Mouse (Mus musculus) thymus, postnatal 10 days (tissue): ENCODE measurements at regions not wholly inside any gene's neighbourhood (a gene's known extent, or its start where the extent isn't known, plus 50 kb on each side); places are given as distances from the start of the nearest gene placed in this dataset.

Experiments
- DNase-seq, 2 experiments: peaks; one replicate each; pipeline ENCODE4 v3.0.0; 2021; ENCODE audit warnings: low spot score in 2 of 2

GRCm38 (mm10) chr14:18394071-18394745 is 62.5 kb upstream of the Ube2e1 start:
- no peak for DNase-seq

GRCm38 (mm10) chr14:18391824-18392486 is 60.3 kb upstream of the Ube2e1 start:
- DNase-seq: no peak

GRCm38 (mm10) chr14:18389390-18389789 is 57.7 kb upstream of the Ube2e1 start:
- no peak for DNase-seq

GRCm38 (mm10) chr14:18385953-18386668 is 54.5 kb upstream of the Ube2e1 start:
- no peak for DNase-seq
